Mouse (Mus musculus) heart, postnatal 36 days (tissue): ENCODE measurements around the gene Mrps16. TPM values are rescaled to one million over a fixed set of nuclear protein-coding genes. Genes with fewer than 3 reads are reported as not detected.
A peak's percentile ranks its signal among the peaks of the same experiment; 100 is the strongest.

Source experiments
- DNase-seq, 2 experiments: peaks; one replicate each; pipeline ENCODE4 v3.0.0; 2021 to 2022
- intact Hi-C: fragments of 180-260 bp; cut with DNase I; formaldehyde crosslinking; loops from one replicate; pipeline ENCODE4 v1.15.1; 2025
- total RNA-seq, 2 experiments: library from RNA; stranded (reverse); gene quantifications; 2 replicates each; pipeline ENCODE4 v1.2.3; 2021

Gene Mrps16
- total RNA-seq, 2 experiments from 2014 or later = 64.9 to 71.7 TPM

- no peak for DNase-seq
- intact Hi-C loops = no loop called here
Observed at GRCm38 (mm10) chr14:20371854-20372253, 21.6 kb downstream of the Mrps16 start.

DNA sequence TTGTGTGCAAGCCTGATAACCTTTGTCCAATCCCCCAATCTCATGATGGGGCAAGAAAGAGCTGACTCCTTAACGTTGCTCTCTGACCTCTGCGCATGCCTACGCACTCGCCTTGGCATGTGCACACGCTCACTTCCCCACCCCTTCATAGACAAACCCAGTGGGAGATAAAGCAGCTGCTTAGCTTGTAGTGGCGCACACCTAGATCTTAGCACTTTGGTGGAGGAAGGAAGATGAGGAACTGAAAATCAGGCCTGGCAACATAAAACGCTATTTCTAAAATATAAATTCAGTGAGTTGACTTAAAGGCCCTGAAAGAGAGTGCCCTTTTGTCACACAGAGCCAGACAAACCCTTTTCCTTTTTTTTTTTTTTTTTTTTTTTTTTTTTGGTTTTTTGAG is 22.6 kb downstream of the Mrps16 start:
- DNase-seq = no peak
- intact Hi-C loops = no loop called here

DNA sequence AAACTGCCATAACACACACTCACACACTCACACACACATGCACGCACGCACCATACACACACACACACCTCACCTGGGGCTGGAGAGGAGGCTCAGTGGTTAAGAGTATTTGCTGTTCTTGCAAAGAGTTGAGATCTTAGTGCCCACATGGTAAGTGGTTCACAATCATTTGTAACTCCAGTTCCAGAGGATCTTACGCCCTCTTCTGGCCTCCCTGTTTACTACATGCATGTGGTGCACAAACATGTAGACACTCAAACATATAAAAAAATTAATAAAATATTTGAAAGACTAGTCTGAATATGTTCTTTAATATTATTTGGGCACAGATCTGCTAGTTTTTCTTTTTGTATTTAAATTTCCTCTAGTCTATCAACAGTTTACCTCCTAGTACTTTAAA is 25.2 kb downstream of the Mrps16 start:
- DNase-seq = no peak
- intact Hi-C loops = no loop called here

DNA sequence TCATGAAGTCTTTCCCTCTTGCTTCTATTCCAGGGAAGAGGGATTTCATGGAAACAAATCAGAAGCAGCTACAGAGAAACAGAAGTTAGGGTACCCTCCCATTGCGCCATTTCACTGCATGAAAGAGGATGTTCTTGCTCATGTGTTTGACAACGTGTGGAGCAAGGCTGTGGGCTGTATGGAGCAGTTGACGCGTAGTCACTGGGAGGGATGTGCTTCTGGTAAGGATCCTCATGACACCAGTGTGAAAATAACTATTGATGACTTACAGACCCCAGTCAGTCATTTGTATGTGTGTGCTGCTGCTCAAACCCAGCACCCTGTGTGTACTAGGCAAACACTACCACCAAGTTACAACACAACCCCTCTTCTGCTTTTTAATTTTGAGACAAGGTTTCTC is 30.2 kb downstream of the Mrps16 start:
- DNase-seq = no peak

DNA sequence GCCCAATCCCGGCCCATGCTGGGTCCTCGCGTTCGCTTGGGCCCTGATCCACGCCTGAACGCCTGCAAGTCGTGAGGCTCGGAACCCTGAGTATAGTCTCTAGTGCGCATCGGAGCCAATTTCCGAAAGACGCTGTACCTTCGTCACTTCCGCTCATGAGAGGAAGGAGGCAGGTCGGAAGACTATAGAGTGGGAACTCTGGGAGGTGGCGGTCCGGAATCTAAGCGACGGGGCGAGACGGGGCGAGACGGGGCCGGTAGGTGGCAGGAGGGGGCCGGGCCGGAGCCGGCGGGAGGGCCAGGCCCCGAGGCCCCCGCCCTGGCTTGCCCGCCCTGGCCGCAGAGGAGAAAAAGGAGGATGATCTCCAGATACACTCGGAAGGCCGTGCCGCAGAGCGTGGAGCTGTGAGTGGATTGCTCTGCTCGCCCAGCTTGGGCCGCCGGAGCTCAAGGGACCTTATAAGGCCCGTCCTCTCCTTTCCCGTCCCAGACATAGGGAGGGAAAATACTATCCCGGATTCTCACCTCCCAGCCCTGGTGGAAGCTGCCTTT is 45.4 kb downstream of the Mrps16 start, which contains the start of the genes Ecd and Fam149b:
Gene Ecd, minus strand, starts transcription at position 131 of the 551 bp plus-strand sequence.
Gene Fam149b, plus strand, starts transcription at position 172 of the 551 bp plus-strand sequence.
- peak; percentile 91 to 94 for DNase-seq
- intact Hi-C loops = loop anchor here (2.0 kb wide), 1 partner anchor 41 kb away; the partner anchor contains the start of gene Dnajc9

More for the DNA sequence above, 30.2 kb downstream of the Mrps16 start:
- intact Hi-C loops = no loop called here

DNA sequence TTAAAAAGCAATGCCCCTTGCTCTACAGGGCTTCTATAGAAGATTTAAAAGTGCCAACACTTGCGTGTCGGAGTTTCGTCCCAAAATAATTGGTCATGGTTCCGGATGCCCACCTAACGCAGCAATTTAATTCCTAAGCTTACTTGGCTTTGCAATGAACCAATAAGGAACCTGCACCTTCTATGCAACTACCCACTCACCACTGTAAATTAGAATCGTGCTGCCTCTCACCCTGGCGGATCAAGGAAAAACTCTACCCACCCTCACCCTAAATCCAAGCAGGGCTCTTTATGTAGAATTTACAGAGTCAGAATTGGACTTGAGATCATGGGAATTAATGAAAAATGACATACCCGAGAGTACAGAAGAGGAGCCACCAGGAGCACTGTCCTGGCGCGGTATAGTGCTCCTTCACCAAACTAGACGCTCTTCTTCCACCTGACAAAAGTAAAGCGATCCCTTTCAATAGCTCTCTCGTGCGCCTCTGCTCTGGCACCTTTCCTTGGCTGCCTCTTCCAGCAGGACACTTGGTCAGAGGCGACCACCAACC is 45.9 kb downstream of the Mrps16 start:
- DNase-seq = no peak
- intact Hi-C loops = no loop called here

DNA sequence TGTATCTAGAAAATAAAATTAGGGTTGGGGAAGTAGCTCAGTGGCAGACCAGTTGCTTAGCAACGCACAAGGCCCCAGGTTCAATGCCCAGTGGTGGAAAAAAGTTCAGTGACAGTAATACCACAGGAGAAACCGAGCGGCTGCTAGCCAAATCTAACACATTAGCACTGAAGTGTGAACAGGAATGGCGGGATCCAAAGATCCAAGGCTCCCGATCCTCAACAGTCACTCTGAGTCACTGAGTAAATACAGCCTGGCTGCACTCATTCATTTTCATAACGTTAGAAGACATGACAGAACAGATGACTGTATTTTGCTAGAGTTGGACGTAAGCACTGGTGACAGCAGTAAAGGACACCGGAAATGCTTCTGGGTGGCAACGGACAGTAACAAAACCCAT is 47.5 kb downstream of the Mrps16 start:
- intact Hi-C loops = no loop called here
- DNase-seq = no peak

- intact Hi-C loops = no loop called here
- DNase-seq = no peak
Observed at GRCm38 (mm10) chr14:20340866-20341265, 52.6 kb downstream of the Mrps16 start.

DNA sequence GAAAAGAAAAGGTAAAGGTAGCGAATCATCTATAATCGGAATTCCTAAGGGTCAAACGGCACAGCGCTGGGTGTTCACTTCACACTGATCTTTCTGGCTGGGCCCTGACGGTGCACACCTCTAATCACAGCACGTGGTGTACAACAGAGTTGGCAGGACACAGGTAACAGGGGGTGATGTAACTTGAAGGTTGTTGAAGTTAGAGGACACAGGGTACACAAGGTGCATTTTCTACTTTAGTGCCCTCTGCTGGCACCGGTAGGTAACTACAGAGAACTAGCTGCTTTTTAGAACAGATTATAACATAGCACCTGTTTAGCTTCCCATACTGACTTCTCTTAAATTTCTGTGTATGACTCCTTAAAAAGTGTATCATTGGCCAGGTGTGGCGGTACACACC is 53.3 kb downstream of the Mrps16 start:
- intact Hi-C loops = no loop called here
- DNase-seq = peak; percentile 13 to 16

DNA sequence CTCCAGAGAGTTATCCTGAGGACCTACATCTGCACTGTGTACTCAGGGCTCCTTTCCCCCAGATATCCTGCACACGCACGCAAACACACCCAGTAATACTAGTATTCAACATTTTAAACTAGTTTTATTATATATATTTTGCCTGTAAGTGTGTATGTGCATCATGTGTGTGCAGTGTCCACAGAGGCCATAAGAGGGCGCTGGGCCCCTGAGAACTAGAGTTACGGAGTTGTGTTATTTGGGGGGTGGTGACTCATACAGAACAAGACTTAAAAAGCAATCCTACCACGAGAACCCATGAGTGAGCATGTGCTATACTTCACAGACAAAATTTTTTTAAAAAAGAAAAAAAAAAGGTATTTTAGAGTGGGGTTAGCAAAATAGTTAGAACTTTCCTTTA is 54.0 kb downstream of the Mrps16 start:
- intact Hi-C loops = no loop called here
- no peak for DNase-seq

Other genes starting within 250 kb of the Mrps16 start
- under 1 TPM; 0.54 to 0.75 TPM for gene Kcnk5, start 211.8 kb downstream of the Mrps16 start, total RNA-seq
- not detected for gene Kcnk16, start 124.4 kb downstream of the Mrps16 start, total RNA-seq
- 10 to 100 TPM; 28.3 to 35.8 TPM for gene Nudt13, start 98.9 kb downstream of the Mrps16 start, total RNA-seq
- gene Ecd, start 45.5 kb downstream of the Mrps16 start, total RNA-seq = 10 to 100 TPM; 34.3 to 35.3 TPM
- 10 to 100 TPM; 29.6 to 35.0 TPM for gene Fam149b, start 45.5 kb downstream of the Mrps16 start, total RNA-seq
- gene Dnajc9, start 4.7 kb downstream of the Mrps16 start, total RNA-seq = 10 to 100 TPM; 10.7 to 13.8 TPM
- gene Cfap70, start 58.6 kb upstream of the Mrps16 start, total RNA-seq = not detected
- gene Anxa7, start 86.5 kb upstream of the Mrps16 start, total RNA-seq = 10 to 100 TPM; 52.3 to 55.4 TPM
- gene Mss51, start 103.3 kb upstream of the Mrps16 start, total RNA-seq = under 1 TPM; 0.41 to 0.58 TPM
- gene Ppp3cb, start 152.9 kb upstream of the Mrps16 start, total RNA-seq = 10 to 100 TPM; 64.4 to 65.0 TPM
- 10 to 100 TPM; 20.9 to 21.1 TPM for gene Usp54, start 247.4 kb upstream of the Mrps16 start, total RNA-seq